Mouse (Mus musculus) lung, adult 2 months (tissue): ENCODE measurements around the gene Gm10401.

Experiments used
- CTCF ChIP-seq: fragments of 200-500 bp; IDR thresholded peaks from 2 replicates; pipeline ENCODE4 v1.5.1; 2011; ENCODE audit warnings: mild to moderate bottlenecking, low read length, control low read depth; ENCODE audit not compliant: insufficient read depth
- POLR2A ChIP-seq: fragments of 200-500 bp; IDR thresholded peaks from 2 replicates; pipeline ENCODE4 v1.6.1; 2011; ENCODE audit warnings: low read depth, mild to moderate bottlenecking, control low read depth, low read length, borderline replicate concordance; ENCODE audit errors: extremely low read depth

DNA sequence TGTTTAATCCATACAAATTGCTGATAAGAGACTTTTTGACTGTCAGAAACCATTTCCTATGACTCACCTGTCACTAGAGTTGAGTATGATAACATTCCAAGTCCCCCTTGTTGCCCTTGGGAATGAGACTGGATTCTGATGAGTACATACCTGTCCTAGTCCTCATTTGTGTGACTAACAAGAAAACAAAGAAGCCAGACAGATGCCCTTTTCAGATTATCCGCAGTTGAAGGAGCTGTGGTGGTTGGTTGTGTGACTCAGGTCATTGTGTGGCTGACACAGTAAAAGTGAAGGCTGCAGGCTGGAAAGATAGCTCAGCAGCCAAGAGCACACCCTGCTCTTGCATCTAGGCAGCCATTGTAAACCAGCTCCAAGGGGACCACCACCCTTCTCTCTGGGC lies 35.5 kb downstream of the Gm10401 start:
- no peak for TF ChIP-seq CTCF
- TF ChIP-seq POLR2A, result no peak
